Mouse (Mus musculus): ENCODE measurements around the gene Fyco1. TPM values are rescaled to one million over a fixed set of nuclear protein-coding genes. Genes with fewer than 3 reads are reported as not detected.

Fyco1 gene
- polyA plus RNA-seq, 1 experiment = 25.5 TPM

GRCm38 (mm10) chr9:123852449-123853390 is 1.0 kb upstream of the Fyco1 start:
- peak overlapping the region; percentile 91; the same call in 1 of the 2 replicates for H3K4me3 ChIP-seq (ENCODE audit: control insufficient read depth, low read depth, low read length)
- H3K27ac ChIP-seq (ENCODE audit: control insufficient read depth, insufficient read depth, low read depth, low read length) = peak overlapping the region; percentile 75
- no peaks in the 10 kb centered on the region for H3K36me3 ChIP-seq (ENCODE audit: control insufficient read depth, insufficient read depth, low read length)
- H3K27me3 ChIP-seq (ENCODE audit: control insufficient read depth, insufficient read depth, low read length) = no peaks in the 10 kb centered on the region
- TF ChIP-seq POLR2A (IDR thresholded peaks at IDR 0.05; ENCODE audit: control insufficient read depth, low read depth, low read length) (no peak), CTCF (IDR thresholded peaks at IDR 0.05; ENCODE audit: control insufficient read depth, insufficient read depth, insufficient replicate concordance, low read depth, low read length) (no peak)
- no peaks in the 10 kb centered on the region; the same call in 1 of the 2 replicates for H3K4me1 ChIP-seq (ENCODE audit: control insufficient read depth, insufficient read depth, low read length)

GRCm38 (mm10) chr9:123851062-123851712 is 512 bp downstream of the Fyco1 start:
- TF ChIP-seq POLR2A (IDR thresholded peaks at IDR 0.05; ENCODE audit: control insufficient read depth, low read depth, low read length) (no peak), CTCF (IDR thresholded peaks at IDR 0.05; ENCODE audit: control insufficient read depth, insufficient read depth, insufficient replicate concordance, low read depth, low read length) (no peak)
- Histone ChIP-seq H3K27ac (ENCODE audit: control insufficient read depth, insufficient read depth, low read depth, low read length) (peak overlapping the region; percentile 90), H3K4me1 (ENCODE audit: control insufficient read depth, insufficient read depth, low read length) (no peaks in the 10 kb centered on the region; the same call in 1 of the 2 replicates), H3K4me3 (ENCODE audit: control insufficient read depth, low read depth, low read length) (peak overlapping the region; percentile 91), H3K27me3 (ENCODE audit: control insufficient read depth, insufficient read depth, low read length) (no peaks in the 10 kb centered on the region), H3K36me3 (ENCODE audit: control insufficient read depth, insufficient read depth, low read length) (no peaks in the 10 kb centered on the region)

GRCm38 (mm10) chr9:123850705-123851061 is 1.0 kb downstream of the Fyco1 start:
- H3K27ac ChIP-seq (ENCODE audit: control insufficient read depth, insufficient read depth, low read depth, low read length) = peak overlapping the region; percentile 90

GRCm38 (mm10) chr9:123849976-123850695 is 1.6 kb downstream of the Fyco1 start:
- TF ChIP-seq CTCF (IDR thresholded peaks at IDR 0.05; ENCODE audit: control insufficient read depth, insufficient read depth, insufficient replicate concordance, low read depth, low read length) = no peak
- no peak for TF ChIP-seq POLR2A (IDR thresholded peaks at IDR 0.05; ENCODE audit: control insufficient read depth, low read depth, low read length)
- Histone ChIP-seq H3K27me3 (ENCODE audit: control insufficient read depth, insufficient read depth, low read length) (no peaks in the 10 kb centered on the region), H3K36me3 (ENCODE audit: control insufficient read depth, insufficient read depth, low read length) (no peaks in the 10 kb centered on the region), H3K27ac (ENCODE audit: control insufficient read depth, insufficient read depth, low read depth, low read length) (peak overlapping the region; percentile 13; the same call in 1 of the 2 replicates), H3K4me3 (ENCODE audit: control insufficient read depth, low read depth, low read length) (no peak overlapping the region), H3K4me1 (ENCODE audit: control insufficient read depth, insufficient read depth, low read length) (no peaks in the 10 kb centered on the region; the same call in 1 of the 2 replicates)

More at GRCm38 (mm10) chr9:123850705-123851061, 1.0 kb downstream of the Fyco1 start:
- Histone ChIP-seq H3K4me1 (ENCODE audit: control insufficient read depth, insufficient read depth, low read length) (no peaks in the 10 kb centered on the region; the same call in 1 of the 2 replicates), H3K4me3 (ENCODE audit: control insufficient read depth, low read depth, low read length) (peak overlapping the region; percentile 91), H3K36me3 (ENCODE audit: control insufficient read depth, insufficient read depth, low read length) (no peaks in the 10 kb centered on the region), H3K27me3 (ENCODE audit: control insufficient read depth, insufficient read depth, low read length) (no peaks in the 10 kb centered on the region)
- TF ChIP-seq CTCF (IDR thresholded peaks at IDR 0.05; ENCODE audit: control insufficient read depth, insufficient read depth, insufficient replicate concordance, low read depth, low read length) = no peak
- TF ChIP-seq POLR2A (IDR thresholded peaks at IDR 0.05; ENCODE audit: control insufficient read depth, low read depth, low read length) = no peak

DNA sequence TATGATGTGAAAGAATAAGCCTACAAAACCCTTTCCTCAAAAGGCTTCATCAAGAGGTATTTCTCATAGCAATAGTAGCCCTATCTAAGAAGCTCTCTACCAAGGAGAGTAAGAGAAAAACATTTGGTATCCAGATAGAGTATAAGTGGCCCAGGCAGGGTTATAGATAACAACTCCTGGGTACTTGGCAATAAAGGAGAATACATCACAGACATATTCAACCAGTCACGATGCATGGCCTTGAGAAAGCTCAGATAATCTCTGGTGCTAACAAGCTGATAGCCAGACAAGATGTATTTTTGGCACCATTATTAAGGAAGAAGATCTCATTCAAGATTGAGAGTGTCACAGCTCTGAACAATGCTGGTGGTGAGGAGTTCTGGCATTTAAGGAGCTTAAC is 5.2 kb downstream of the Fyco1 start:
- TF ChIP-seq POLR2A (IDR thresholded peaks at IDR 0.05; ENCODE audit: control insufficient read depth, low read depth, low read length) = no peak
- no peak for TF ChIP-seq CTCF (IDR thresholded peaks at IDR 0.05; ENCODE audit: control insufficient read depth, insufficient read depth, insufficient replicate concordance, low read depth, low read length)
- H3K4me1 ChIP-seq (ENCODE audit: control insufficient read depth, insufficient read depth, low read length) = no peaks in the 10 kb centered on the region; the same call in 1 of the 2 replicates
- no peaks in the 10 kb centered on the region for H3K27me3 ChIP-seq (ENCODE audit: control insufficient read depth, insufficient read depth, low read length)
- no peak overlapping the region for H3K4me3 ChIP-seq (ENCODE audit: control insufficient read depth, low read depth, low read length)
- H3K36me3 ChIP-seq (ENCODE audit: control insufficient read depth, insufficient read depth, low read length) = no peaks in the 10 kb centered on the region
- H3K27ac ChIP-seq (ENCODE audit: control insufficient read depth, insufficient read depth, low read depth, low read length) = no peak overlapping the region

DNA sequence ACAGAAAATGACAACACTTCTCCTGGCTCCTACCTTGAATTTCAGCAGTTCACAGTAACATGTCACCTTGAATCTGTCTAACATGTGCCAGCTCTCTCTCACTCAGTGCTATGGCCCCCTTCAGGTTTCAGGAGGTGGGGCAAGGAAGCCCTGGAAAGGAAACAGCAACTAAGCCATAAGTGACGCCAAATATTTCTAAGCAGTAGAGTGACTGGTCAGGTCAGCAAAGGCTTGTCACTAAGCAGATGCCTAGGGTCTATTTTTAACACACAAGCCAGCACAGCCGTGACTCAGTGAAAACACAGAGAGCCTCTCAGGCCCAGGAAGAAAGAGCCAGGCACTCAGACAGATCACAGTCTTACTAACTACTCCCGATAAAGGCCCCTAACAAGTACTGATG is 6.6 kb downstream of the Fyco1 start:
- Histone ChIP-seq H3K27me3 (ENCODE audit: control insufficient read depth, insufficient read depth, low read length) (no peaks in the 10 kb centered on the region), H3K36me3 (ENCODE audit: control insufficient read depth, insufficient read depth, low read length) (no peaks in the 10 kb centered on the region), H3K4me3 (ENCODE audit: control insufficient read depth, low read depth, low read length) (no peak overlapping the region), H3K27ac (ENCODE audit: control insufficient read depth, insufficient read depth, low read depth, low read length) (no peak overlapping the region), H3K4me1 (ENCODE audit: control insufficient read depth, insufficient read depth, low read length) (no peaks in the 10 kb centered on the region; the same call in 1 of the 2 replicates)
- TF ChIP-seq CTCF (IDR thresholded peaks at IDR 0.05; ENCODE audit: control insufficient read depth, insufficient read depth, insufficient replicate concordance, low read depth, low read length) (no peak), POLR2A (IDR thresholded peaks at IDR 0.05; ENCODE audit: control insufficient read depth, low read depth, low read length) (no peak)

Measured in testis, adult 2 months (tissue).